Mouse (Mus musculus) cerebellum, adult 2 months (tissue): ENCODE data around the gene Dnm3.

Experiments
- CTCF ChIP-seq: fragments of 200-500 bp; IDR thresholded peaks from 2 replicates; pipeline ENCODE4 v1.5.1; 2011; ENCODE audit warnings: low read depth, mild to moderate bottlenecking, control low read depth, low read length, moderate library complexity, borderline replicate concordance; ENCODE audit not compliant: insufficient read depth
- POLR2A ChIP-seq: fragments of 200-500 bp; IDR thresholded peaks from 2 replicates; pipeline ENCODE4 v1.6.1; 2011; ENCODE audit warnings: low read length, control low read depth, borderline replicate concordance; ENCODE audit not compliant: insufficient read depth

DNA sequence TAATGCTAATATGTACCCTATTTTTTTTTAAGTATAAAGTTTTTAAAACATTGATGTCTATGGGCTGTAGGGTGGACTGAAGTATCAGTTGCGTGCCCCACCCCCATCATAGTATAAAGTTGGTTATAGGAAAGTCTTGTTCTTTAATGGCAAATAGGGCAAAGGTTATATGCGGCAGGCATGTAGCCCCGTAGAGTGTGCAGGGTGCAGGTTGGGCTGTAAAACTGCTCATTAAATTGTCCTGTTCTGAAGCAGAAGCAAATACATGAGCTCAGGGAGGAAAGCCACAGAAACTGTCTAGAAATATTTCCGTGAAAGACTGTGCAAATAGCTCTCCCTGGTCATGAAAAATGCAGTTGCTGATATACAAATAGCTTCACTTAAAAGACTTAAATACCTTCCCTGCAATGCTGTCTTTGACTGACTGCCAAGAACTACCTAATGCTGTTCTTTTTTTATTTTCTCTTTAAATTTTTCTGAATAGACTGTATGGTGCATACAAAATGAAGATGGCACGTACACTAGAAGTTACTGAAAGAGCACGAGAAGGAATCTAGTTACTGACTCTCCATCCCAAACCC lies 440.6 kb downstream of the Dnm3 start:
- TF ChIP-seq CTCF (no peak), POLR2A (no peak)
